Mouse (Mus musculus): ENCODE data around the gene Kansl1. TPM values are rescaled to one million over a fixed set of nuclear protein-coding genes. Genes with fewer than 3 reads are reported as not detected.

Kansl1 gene
- total RNA-seq, 2 experiments from 2014 or later, result 19.4 to 19.7 TPM

- intact Hi-C loops (cut with DNase I; ENCODE audit: low total_unique reads), result no loop called here
- DNase-seq, result no peak
Measured at GRCm38 (mm10) chr11:104383167-104383810, 85.4 kb downstream of the Kansl1 start.

GRCm38 (mm10) chr11:104381887-104382286 lies 86.8 kb downstream of the Kansl1 start:
- intact Hi-C loops (cut with DNase I; ENCODE audit: low total_unique reads), result no loop called here
- no peak for DNase-seq

- no peak for DNase-seq
- intact Hi-C loops (cut with DNase I; ENCODE audit: low total_unique reads), result no loop called here
Measured at GRCm38 (mm10) chr11:104379635-104380034, 89.0 kb downstream of the Kansl1 start.

- intact Hi-C loops (cut with DNase I; ENCODE audit: low total_unique reads), result no loop called here
- DNase-seq, result no peak
Measured at GRCm38 (mm10) chr11:104376291-104376690, 92.4 kb downstream of the Kansl1 start.

GRCm38 (mm10) chr11:104367486-104368190 lies 101.0 kb downstream of the Kansl1 start:
- DNase-seq, result no peak
- intact Hi-C loops (cut with DNase I; ENCODE audit: low total_unique reads), result no loop called here

GRCm38 (mm10) chr11:104363823-104364600 lies 104.6 kb downstream of the Kansl1 start:
- intact Hi-C loops (cut with DNase I; ENCODE audit: low total_unique reads), result no loop called here
- DNase-seq, result no peak

- intact Hi-C loops (cut with DNase I; ENCODE audit: low total_unique reads), result no loop called here
- DNase-seq, result no peak
Measured at GRCm38 (mm10) chr11:104362704-104363103, 106.0 kb downstream of the Kansl1 start.

- intact Hi-C loops (cut with DNase I; ENCODE audit: low total_unique reads), result no loop called here
- DNase-seq, result no peak
Measured at GRCm38 (mm10) chr11:104361790-104362189, 106.9 kb downstream of the Kansl1 start.

GRCm38 (mm10) chr11:104346931-104347330 lies 121.7 kb downstream of the Kansl1 start:
- DNase-seq, result no peak
- intact Hi-C loops (cut with DNase I; ENCODE audit: low total_unique reads), result loop anchor here (10.0 kb wide), 1 partner anchor 118 kb away; the partner anchor contains the start of gene Kansl1

- DNase-seq, result no peak
- intact Hi-C loops (cut with DNase I; ENCODE audit: low total_unique reads), result no loop called here
Measured at GRCm38 (mm10) chr11:104334946-104335345, 133.7 kb downstream of the Kansl1 start.

- intact Hi-C loops (cut with DNase I; ENCODE audit: low total_unique reads), result no loop called here
- no peak for DNase-seq
Measured at GRCm38 (mm10) chr11:104334115-104334514, 134.5 kb downstream of the Kansl1 start.

- intact Hi-C loops (cut with DNase I; ENCODE audit: low total_unique reads), result no loop called here
- no peak for DNase-seq
Measured at GRCm38 (mm10) chr11:104332105-104332504, 136.6 kb downstream of the Kansl1 start.

- intact Hi-C loops (cut with DNase I; ENCODE audit: low total_unique reads), result no loop called here
- DNase-seq, result no peak
Measured at GRCm38 (mm10) chr11:104331208-104331607, 137.5 kb downstream of the Kansl1 start.

GRCm38 (mm10) chr11:104330151-104330550 lies 138.5 kb downstream of the Kansl1 start:
- no peak for DNase-seq
- intact Hi-C loops (cut with DNase I; ENCODE audit: low total_unique reads), result no loop called here

- intact Hi-C loops (cut with DNase I; ENCODE audit: low total_unique reads), result no loop called here
Measured at GRCm38 (mm10) chr11:104329185-104329926, 139.3 kb downstream of the Kansl1 start.

GRCm38 (mm10) chr11:104327946-104328345 lies 140.7 kb downstream of the Kansl1 start:
- intact Hi-C loops (cut with DNase I; ENCODE audit: low total_unique reads), result no loop called here
- DNase-seq, result no peak

More at GRCm38 (mm10) chr11:104329185-104329926, 139.3 kb downstream of the Kansl1 start:
- DNase-seq, result no peak

- intact Hi-C loops (cut with DNase I; ENCODE audit: low total_unique reads), result no loop called here
- no peak for DNase-seq
Measured at GRCm38 (mm10) chr11:104327462-104327861, 141.2 kb downstream of the Kansl1 start.

GRCm38 (mm10) chr11:104322142-104322541 lies 146.5 kb downstream of the Kansl1 start:
- intact Hi-C loops (cut with DNase I; ENCODE audit: low total_unique reads), result no loop called here
- DNase-seq, result no peak

- intact Hi-C loops (cut with DNase I; ENCODE audit: low total_unique reads), result no loop called here
- DNase-seq, result no peak
Measured at GRCm38 (mm10) chr11:104320511-104320910, 148.2 kb downstream of the Kansl1 start.

Measured in gastrocnemius, postnatal 14 days (tissue).